Mouse (Mus musculus) testis, postnatal 14 days (tissue): Measurements from ENCODE around the gene Themis3.

Experiments used
- DNase-seq: peaks from one replicate; pipeline ENCODE4 v3.0.0; 2021; ENCODE audit warnings: low spot score

Themis3 gene

DNA sequence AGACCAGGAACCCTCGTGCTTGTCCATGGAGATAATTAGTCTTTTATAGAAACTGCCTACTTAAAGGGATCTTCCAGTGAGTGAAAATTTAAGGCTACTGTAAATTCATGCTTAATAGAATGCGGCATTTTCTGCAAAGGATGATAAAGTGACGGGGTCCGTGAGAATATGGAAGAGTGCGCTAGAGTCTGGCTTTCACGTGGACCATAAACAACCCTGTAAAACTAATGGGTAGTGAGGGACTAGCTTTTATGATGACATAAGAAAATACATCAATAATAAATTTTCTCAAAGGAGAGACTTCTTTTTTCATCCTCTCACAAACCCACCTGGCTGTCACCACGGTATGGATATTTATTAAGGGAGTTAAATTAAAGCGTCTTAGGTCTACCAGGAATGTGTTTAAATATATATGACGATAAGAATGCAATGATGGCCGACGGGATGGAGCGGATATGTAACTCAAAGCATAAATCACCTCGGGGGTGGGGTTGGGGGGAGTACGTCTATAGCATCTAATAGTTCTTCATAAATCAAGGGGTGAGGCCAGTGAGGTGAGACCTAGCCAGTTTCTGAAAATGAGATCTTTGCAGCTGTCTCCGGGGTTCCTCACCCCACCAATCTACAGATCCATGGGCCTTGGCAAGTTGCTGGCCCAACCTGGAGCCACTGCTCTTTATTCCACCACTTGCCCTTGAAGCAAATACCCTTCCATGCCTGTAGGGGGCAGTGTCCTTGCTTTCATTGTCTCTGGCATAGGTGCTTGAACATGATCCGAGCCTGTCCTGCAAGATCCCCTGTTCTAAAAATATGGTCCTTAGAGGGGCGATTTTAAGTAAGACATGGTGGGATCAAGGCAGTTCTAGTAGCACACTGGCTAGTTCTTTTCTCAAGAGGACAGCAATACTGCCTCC, 35.8 kb downstream of the Themis3 start:
- DNase-seq, result peak; percentile 43

GRCm38 (mm10) chr17:66552690-66553089, 41.7 kb downstream of the Themis3 start:
- no peak for DNase-seq

DNA sequence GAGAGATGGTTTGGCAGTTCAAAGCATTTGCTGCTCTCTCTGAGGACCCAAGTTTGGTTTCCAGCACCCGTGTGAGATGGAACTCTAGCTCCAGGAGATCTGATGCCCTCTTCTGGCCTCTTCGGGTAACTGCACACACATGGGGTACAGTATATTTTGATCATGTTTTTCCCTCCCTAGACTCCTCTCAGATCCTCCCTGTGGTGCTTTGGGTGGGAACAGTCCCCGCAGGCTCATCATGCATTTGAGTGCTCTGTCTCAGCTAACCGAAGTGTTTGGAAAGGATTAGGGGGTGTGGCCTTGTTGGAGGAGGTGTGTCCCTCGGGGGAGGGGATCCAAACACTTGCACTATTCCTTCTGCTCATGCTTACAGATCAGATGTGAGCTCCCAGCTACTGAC, 43.9 kb downstream of the Themis3 start:
- DNase-seq, result peak; percentile 12

- DNase-seq, result no peak
Measured at GRCm38 (mm10) chr17:66532285-66532684, 62.1 kb downstream of the Themis3 start.

GRCm38 (mm10) chr17:66523396-66523795, 71.0 kb downstream of the Themis3 start:
- no peak for DNase-seq

DNA sequence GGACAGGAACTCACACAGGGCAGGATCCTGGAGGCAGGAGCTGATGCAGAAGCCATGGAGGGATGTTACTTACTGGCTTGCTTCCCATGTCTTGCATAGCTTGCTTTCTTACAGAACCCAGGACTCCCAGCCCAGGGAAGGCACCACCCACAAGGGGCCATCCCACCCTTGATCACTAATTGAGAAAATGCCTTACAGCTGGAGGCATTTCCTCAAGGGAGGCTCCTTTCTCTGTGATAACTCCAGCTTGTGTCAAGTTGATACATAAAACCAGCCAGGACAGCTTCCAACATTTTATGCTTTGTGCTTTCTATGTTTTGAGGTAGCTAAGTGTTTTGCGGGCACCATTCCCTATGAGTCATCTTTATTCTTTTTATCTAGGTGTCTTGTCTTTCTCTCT, 71.8 kb downstream of the Themis3 start:
- peak; percentile 41 for DNase-seq

GRCm38 (mm10) chr17:66519554-66520553, 74.6 kb downstream of the Themis3 start, which contains the start of gene Rab12:
Rab12 (minus strand) TSS chr17:66519729.
- peak; percentile 84 for DNase-seq

DNA sequence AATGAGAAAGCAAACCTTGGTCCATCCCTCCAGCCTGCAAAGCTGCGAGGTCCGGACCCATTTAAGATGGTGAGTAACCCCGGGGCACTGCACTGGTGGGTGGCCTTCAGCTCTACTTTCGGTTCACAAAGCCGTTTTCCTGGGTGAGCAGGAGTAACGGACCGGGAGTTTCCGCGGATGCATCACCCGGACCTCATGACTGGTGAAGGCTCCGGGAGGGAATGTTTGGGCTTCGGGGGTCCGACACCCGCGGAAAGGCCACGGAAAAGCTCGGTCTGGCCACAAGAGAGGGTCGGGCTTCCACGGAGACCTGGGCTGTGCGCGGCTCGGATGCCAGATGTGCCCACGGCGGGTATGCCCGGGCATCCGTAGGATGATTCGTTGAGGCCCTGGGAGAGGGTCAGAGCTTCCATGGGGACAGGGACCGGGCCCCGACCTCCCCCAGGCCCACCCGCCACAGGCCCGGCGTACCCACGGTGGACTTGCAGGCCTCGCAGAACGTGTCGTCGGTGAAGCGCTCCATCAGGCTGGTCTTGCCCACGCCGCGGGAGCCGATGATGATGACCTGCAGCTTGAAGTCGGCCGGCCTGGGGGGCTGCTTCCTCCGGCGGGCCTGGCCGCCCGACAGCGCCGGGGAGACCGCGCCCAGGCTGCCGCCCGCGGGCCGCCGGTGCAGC, 75.4 kb downstream of the Themis3 start:
- DNase-seq, result peak; percentile 46

DNA sequence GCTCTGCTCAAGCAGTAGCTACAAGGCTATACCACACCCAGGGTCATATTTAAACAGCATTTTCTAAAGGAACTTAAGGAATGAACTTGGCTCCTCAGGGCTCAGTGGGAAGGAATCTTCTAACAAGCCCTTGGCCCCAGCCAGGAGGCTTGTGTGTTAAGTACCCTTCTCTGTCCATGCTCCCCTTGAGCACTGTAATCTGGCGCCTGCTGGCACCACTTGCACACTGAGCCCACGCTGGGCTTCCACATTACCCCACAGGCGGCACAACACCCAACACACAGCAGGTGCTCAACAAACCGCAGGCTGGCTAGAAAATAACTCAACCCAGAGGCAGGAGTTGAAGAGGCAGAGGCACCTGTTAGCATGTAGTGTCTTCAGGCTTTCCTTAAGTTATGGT, 77.5 kb downstream of the Themis3 start:
- DNase-seq, result no peak

DNA sequence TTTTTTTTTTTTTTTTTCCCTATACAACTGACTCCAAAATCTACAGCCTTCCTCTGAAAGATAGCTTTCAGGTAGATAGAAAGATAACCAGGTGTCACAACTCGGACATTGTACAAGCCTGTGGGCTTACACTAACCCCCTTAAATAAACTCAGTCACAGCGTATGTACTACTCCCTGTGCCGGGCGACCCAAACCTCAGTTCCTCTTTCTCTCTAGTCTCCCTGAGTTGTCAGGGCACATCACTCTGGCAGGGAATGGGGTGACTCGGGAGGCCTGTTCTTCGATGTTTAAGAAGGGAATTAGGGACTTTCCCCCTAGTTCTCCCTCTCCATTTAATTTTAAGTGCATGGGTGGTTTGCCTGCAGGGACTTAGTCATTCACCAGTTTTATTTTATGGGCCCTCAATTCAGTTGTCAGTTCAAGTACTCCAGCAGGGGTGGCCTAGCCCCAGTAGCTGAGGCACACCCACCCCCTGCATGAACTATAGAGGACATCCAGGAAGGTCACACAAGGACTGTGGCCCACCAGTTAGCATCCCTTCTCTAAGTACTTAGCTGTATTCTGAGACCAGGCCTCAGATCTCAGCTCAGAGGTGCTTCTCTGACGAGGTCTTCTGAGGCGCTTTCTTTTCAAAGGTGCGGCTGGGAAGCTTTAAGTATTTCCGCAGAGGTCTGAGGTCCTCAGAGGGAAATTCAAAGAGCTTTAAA, 80.0 kb downstream of the Themis3 start:
- DNase-seq, result no peak

DNA sequence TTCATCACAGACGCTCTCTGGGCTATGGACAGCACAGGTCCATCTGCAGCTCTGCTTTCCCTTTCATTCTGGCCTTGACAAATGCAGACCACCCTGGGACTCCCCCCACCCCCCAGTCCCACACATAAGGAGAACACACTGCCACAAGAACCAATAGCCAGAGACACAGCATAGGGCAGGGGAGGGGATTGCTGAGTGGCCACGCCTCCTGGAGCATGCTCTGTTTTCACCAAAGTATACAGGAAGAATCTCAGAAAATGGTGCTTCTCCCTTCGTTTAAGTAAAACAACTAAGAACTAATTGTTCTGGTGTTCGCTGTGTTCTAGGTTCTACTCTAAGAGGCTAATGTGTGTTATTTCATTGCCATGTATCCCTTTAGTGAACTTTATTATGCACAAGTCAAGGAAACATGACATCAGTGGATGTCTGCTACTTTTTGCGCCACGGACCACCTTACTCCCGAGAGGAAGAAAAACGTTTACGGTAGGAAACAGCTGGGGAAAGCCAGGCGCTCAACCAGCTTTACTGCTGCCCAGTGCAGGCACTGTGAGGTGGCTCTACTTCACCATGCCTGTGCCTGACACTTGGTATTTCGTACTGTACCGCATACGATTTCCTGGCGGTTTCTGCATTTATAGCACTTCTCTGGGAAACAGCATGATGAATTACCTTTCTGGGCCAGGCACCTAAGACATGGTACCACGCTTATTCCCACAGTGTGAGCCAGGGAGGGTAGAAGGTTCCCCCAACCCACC, 82.0 kb downstream of the Themis3 start:
- no peak for DNase-seq

DNA sequence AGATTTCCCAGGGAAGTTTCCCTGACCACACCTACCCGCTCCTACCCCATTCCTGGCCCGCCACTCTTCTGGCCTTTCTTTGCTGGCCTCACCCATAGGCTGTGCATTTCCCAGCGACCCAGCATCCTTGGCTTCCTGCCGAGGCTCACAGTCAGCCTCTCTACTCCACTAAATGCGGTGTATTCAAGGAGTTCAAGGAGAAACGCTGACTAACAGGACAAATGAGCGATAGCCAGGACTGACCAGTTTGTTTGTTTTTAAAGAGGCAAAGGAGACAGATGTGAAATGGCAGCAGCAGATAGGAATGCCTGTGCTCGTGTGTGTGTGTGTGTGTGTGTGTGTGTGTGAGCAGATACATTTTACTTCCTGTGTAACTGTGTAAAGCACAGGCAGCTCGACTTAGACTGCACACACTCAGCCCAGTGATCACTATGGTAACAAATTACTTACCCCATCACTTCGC, 84.2 kb downstream of the Themis3 start:
- DNase-seq, result peak; percentile 41

- no peak for DNase-seq
Measured at GRCm38 (mm10) chr17:66507049-66507954, 87.1 kb downstream of the Themis3 start.

- no peak for DNase-seq
Measured at GRCm38 (mm10) chr17:66504964-66505363, 89.5 kb downstream of the Themis3 start.
